Mouse (Mus musculus): ENCODE measurements at regions not wholly inside any gene's neighbourhood (a gene's known extent, or its start where the extent isn't known, plus 50 kb on each side); places are given as distances from the start of the nearest gene placed in this dataset.

DNA sequence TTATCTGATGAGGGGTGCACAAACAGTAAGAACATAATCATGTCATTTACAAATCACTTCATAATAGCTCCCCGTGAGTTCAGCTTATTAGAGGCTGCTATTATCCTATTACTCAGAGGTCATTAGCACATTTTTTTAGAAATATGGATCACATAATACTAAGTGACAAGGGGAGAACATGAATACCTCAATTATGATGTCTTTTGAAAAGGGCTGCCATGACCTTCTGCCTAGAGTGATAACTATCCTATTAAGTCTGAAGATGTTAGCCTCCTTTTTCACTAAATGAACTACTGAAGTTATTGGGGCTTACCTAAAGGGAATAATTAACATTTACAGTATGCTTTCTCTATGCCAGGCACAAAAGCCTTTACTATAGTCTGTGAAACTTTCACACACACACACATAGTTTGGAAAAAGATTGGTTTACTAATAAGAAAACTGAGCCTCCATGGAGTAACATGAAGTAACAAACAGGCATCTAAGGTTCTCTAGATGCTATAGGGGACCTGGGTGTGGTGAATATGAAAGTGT, 108.1 kb upstream of the Cp start:
- no peak for TF ChIP-seq POLR2A (IDR thresholded peaks at IDR 0.05; ENCODE audit: low read depth, low read length)
- TF ChIP-seq CTCF (conservative IDR thresholded peaks at IDR 0.05; ENCODE audit: insufficient read depth, insufficient read length, low read depth, low read length): no peak

Measured in kidney, adult 2 months (tissue).